Mouse (Mus musculus): Measurements from ENCODE around the gene Rbp4.

Rbp4 gene

DNA sequence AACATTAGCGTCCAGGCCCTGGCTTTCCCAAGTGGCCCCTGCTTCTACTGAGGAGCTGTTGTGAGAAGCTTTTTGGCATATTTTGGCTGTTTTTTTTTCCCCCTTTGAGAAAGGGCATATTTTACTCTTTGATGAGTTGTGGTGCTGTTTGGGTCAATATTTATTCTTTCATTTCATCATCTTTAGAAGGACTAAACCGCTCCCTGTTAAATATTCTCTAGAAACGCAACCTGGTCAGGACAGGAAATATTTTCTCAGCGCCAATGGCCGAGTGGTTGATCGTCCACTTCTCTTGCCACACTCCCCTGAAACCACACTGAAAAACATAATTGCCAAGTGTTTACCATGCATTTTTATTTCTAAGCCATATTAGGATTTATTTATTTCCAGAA is at the start of gene Rbp4:
TSS of gene Rbp4 (minus strand) at position 63 of the 392 bp plus-strand sequence.
- DNase-seq (ENCODE audit: low read depth, low spot score): no peak

DNA sequence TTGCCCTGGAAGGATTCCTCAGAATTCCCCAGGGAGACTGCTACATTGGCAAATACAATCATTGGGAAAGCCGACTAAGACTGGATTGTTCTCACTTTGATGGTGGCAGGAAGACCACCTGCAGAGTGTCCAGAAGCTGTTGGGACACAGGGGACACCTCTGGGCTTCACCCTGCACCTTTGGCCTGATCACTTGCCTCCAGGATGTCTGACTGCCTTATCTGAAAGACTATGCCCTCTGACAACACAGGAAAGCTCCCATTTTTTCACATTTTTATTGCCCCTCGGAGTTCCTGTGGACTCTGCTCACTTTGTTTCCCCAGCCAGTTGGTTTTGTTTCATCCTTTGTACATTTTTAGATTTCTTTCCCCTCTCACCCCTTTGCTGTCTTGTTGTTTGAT is 39.6 kb upstream of the Rbp4 start:
- no peak for DNase-seq (ENCODE audit: low read depth, low spot score)

- DNase-seq (ENCODE audit: low read depth, low spot score): no peak
Observed at GRCm38 (mm10) chr19:38161648-38162354, 36.7 kb upstream of the Rbp4 start.

- peak; percentile 79 for DNase-seq (ENCODE audit: low read depth, low spot score)
Observed at GRCm38 (mm10) chr19:38156243-38156642, 31.2 kb upstream of the Rbp4 start.

GRCm38 (mm10) chr19:38143540-38144271 is 18.6 kb upstream of the Rbp4 start:
- DNase-seq (ENCODE audit: low read depth, low spot score): no peak

GRCm38 (mm10) chr19:38134806-38135205 is 9.7 kb upstream of the Rbp4 start:
- DNase-seq (ENCODE audit: low read depth, low spot score): no peak

DNA sequence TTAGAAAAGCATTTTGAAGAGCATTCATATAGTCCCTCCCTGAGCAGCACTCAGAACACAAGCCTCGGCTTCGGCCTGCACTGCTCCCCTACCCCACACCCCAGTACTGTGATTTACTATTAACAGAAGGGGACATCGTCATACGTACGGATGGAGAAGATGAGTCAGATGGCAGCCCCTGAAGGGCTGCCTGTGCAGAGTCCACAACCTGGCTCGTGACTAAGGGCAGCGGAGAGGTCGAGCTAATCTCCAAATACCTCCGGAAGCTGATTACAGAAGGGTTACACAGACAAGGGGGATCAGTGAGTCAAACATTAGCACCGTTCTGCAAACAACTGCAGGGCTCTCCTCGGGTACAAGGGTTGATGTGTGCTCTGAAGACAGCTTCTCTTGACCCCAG is 8.9 kb upstream of the Rbp4 start:
- DNase-seq (ENCODE audit: low read depth, low spot score): no peak

DNA sequence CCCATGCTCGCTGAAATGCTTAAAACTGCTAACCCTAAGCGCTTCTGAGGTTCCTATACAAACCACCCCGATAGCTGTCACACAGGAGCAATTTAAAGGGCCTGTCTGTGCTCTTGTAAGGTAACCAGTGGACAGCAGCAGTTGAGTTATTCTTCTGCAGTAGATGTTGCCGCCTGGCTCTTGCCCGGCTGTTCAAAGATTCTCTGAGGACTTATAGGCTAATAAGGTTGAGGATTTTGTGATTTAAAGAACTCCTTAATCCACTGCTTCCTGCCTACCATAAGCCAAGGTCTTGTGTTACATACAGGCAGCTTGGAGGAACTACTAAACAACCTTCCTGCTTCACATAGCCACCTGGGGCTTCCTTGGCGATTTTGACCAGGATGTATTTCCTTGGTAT is 7.4 kb upstream of the Rbp4 start, which contains the start of gene Pde6c:
TSS of gene Pde6c (plus strand) at position 301 of the 400 bp plus-strand sequence.
- no peak for DNase-seq (ENCODE audit: low read depth, low spot score)

- DNase-seq (ENCODE audit: low read depth, low spot score): no peak
Observed at GRCm38 (mm10) chr19:38126656-38127055, 1.6 kb upstream of the Rbp4 start.

DNA sequence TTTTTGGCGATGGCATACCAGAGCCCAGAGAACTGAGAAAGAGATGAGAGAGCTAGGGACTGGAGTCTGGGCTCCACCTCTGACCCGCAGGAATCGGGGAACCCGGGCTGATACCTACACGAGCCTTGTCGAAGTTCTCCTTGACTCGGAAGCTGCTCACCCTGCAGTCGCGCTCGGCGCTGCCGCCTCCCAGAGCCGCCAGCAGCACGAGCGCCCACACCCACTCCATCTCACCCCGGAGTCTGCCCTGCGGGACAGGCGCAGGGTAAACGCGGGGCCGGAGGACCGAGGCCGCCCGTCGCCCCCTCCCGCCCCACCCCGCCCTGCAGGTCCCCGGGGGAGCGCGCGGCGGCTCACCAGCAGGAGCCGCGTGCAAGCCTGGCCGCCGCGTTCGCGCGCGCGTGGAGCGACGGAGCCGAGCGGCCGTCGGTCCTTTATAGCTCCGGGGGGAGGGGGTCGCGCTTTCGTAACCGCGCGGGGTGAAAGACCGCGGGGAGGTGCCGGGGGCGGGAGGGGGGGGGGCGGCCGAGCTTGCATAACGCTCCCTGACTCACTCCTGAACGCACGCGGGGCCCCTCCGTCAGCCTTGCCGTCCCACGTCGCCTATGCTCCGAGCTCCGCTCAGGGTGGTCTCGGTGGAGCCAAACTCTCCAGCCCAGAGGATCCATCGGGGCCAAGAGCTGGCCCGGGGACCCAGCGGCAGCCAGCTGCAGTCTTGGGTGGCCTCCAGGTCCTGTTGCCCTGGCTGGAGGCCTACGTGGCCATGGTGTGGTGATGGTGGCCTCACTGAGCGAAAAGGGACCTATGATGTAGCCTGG is 471 bp downstream of the Rbp4 start:
- peak; percentile 51 for DNase-seq (ENCODE audit: low read depth, low spot score)

GRCm38 (mm10) chr19:38123921-38124320 is 1.2 kb downstream of the Rbp4 start:
- DNase-seq (ENCODE audit: low read depth, low spot score): no peak

GRCm38 (mm10) chr19:38120123-38120760 is 4.8 kb downstream of the Rbp4 start:
- peak; percentile 52 for DNase-seq (ENCODE audit: low read depth, low spot score)

GRCm38 (mm10) chr19:38114834-38115491 is 10.1 kb downstream of the Rbp4 start:
- DNase-seq (ENCODE audit: low read depth, low spot score): no peak

DNA sequence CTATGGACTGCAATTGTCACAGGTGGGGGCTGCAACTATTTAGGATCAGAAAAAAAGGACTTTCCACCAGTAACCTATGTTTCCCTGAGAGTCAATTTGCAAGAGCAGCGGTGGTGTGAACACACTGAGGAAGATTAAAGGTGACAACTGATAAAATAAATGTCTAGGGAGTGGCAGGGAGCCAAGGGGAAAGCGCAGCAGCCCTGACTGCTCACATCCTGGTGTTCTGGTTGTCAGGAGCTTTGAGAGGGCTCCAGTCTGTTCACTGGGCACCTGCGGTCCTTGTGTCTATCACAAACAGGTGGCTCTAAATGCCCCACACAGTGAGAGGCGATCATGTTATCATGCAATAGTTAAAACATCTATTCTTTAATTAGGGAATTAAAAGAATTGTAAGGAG is 12.5 kb downstream of the Rbp4 start:
- no peak for DNase-seq (ENCODE audit: low read depth, low spot score)

DNA sequence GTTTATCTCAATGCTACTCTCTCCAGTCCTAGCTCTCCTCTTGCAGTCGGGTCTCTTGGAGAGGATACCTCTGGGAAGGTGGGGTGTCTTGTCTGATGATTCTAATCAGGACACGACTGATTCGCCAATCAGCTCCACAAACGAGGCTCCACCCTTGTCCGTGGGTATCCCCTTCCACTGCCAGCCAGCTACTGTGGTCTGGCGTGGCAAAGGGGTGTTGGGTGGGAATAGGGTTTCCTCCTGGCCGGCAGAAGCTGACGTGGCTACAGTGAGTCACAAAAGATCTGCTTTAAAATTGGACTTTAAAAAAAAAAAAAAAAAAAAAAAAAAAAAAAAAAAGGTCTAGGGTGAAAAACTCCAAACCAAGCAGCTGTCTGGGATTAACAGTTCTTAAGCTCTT is 14.0 kb downstream of the Rbp4 start:
- DNase-seq (ENCODE audit: low read depth, low spot score): no peak

DNA sequence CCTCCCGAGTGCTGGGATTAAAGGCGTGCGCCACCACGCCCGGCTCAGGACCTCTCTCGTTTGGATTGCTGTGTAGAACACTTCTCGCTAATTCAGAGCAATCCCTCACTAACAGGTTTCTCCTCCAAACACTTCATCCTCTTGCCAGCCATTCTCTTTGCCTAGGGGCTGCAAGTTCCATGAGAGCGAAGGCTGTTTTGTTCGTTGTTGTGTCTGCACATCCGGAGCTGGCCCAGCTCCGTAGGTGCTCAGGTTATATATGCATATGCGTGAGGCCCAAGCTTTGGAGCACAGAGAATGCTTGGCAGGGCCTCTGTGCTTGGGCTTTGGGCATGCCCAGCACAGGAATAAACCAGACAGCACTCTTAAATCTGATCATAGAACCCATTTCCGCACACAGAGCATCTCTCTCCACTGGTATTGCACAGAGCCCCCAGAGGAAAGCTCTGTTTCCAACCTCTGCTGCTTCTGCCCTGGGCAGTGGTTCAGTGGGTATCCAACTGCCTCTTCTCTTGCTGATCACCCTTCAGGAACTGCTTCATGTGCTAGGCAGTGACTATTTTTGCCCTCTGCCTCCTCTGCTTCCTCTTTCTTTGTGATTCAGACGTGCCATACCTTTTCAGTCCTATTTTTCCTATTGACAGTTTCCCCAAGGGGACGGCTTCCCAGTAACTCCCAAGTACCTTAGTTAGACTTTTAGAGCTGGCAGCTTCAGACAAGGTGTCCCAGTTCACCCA is 15.4 kb downstream of the Rbp4 start:
- DNase-seq (ENCODE audit: low read depth, low spot score): peak; percentile 56

GRCm38 (mm10) chr19:38107871-38108270 is 17.2 kb downstream of the Rbp4 start:
- no peak for DNase-seq (ENCODE audit: low read depth, low spot score)

GRCm38 (mm10) chr19:38096858-38097758 is 28.0 kb downstream of the Rbp4 start, which contains the start of gene Ffar4:
TSS of gene Ffar4 (plus strand) at chr19:38097071.
- peak; percentile 47 for DNase-seq (ENCODE audit: low read depth, low spot score)

DNA sequence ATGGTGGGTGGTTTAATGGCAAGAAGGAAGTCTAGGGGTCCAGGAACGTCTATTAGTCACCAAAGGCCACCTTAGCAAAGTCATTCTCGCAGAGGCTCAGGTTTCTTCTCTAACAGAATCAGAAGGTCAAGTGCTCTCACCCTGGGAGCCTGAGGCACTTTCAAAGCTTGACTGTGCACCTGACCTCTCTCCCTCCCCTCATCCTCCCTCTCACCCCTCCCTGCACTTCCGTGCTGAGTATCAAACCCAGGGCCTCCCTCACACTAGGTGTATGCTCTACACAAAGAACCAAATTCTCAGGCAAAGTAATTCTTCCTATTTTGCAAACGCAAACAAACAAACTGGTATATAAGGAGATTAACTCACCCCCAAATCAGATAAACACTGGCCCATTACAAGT is 28.9 kb downstream of the Rbp4 start:
- DNase-seq (ENCODE audit: low read depth, low spot score): peak; percentile 38

All from R1 (cell line).